Mouse (Mus musculus) liver, embryonic 11.5 days (tissue): ENCODE measurements around the gene Extl1. TPM values are rescaled to one million over a fixed set of nuclear protein-coding genes. Genes with fewer than 3 reads are reported as not detected.
"Not testable (repeated sequence)": the region's sequence is repeated elsewhere in the genome, so short reads cannot be mapped to it uniquely, and the experiment has no call there.

Experiments
- ATAC-seq: fragments of 200-750 bp; cut with Nextera tagmentation; replicated peaks from 2 replicates; pipeline ENCODE4 v1.8.0; 2017; ENCODE audit warnings: moderate number of reproducible peaks, mild to moderate bottlenecking, moderate TSS enrichment, moderate library complexity; ENCODE audit not compliant: low FRiP score
- DNase-seq: peaks from one replicate; pipeline ENCODE4 v3.0.0-alpha.2; 2017; ENCODE audit warnings: low spot score
- H3K27ac ChIP-seq: fragments of 300-500 bp; sonication (generic); 2 replicates; pipeline ENCODE4 v1.5.1; 2014; ENCODE audit warnings: mild to moderate bottlenecking, low read depth, low read length, control low read depth
- H3K27me3 ChIP-seq: fragments of 300-500 bp; sonication (generic); replicated peaks from 2 replicates; pipeline ENCODE4 v1.6.1; 2014; ENCODE audit warnings: low read length, mixed read lengths; ENCODE audit not compliant: control insufficient read depth, insufficient read depth
- H3K36me3 ChIP-seq: fragments of 300-500 bp; sonication (generic); 2 replicates; pipeline ENCODE4 v1.6.1; 2014; ENCODE audit warnings: mild to moderate bottlenecking, low read length, moderate library complexity, mixed read lengths; ENCODE audit not compliant: control insufficient read depth, insufficient read depth
- H3K4me1 ChIP-seq: fragments of 300-500 bp; sonication (generic); replicated peaks from 2 replicates; pipeline ENCODE4 v1.6.1; 2014; ENCODE audit warnings: low read length, mixed read lengths; ENCODE audit not compliant: control insufficient read depth, insufficient read depth
- H3K4me2 ChIP-seq: fragments of 300-500 bp; sonication (generic); 2 replicates; pipeline ENCODE4 v1.6.1; 2014; ENCODE audit warnings: mild to moderate bottlenecking, control low read depth, moderate library complexity
- H3K4me3 ChIP-seq: fragments of 300-500 bp; sonication (generic); 2 replicates; pipeline ENCODE4 v1.5.1; 2014; ENCODE audit warnings: low read depth, low read length, control low read depth
- H3K9ac ChIP-seq: fragments of 300-500 bp; sonication (generic); 2 replicates; pipeline ENCODE4 v1.6.1; 2014; ENCODE audit warnings: low read depth, low read length, control low read depth
- H3K9me3 ChIP-seq: fragments of 300-500 bp; sonication (generic); 2 replicates; pipeline ENCODE4 v1.6.1; 2016; ENCODE audit warnings: low read length, inconsistent platforms, mixed read lengths; ENCODE audit not compliant: control insufficient read depth
- WGBS: fragments of 180-500 bp; shearing (Covaris S2); extraction: QIAGEN DNeasy Blood & Tissue Kit; methylation state at CpG from one replicate; pipeline ENCODE4 v1.1.7; 2014; 5-methylcytosine and 5-hydroxymethylcytosine counted together
- polyA plus RNA-seq: library from polyadenylated mRNA; unstranded; fragments of >200 nt; fragmentation: Nextera tagmentation; extraction: Ambion mirVana; gene quantifications from 2 replicates; pipeline ENCODE4 v1.2.1, GENCODE M21; 2014

Extl1 gene
- polyA plus RNA-seq, 1 experiment from 2014 or later, result 0.67 TPM

- Histone ChIP-seq H3K4me3 (no peak overlapping the region), H3K27me3 (peaks cover 42% of the 10 kb centered on the region), H3K4me2 (no peak overlapping the region; the same call in 1 of the 2 replicates), H3K36me3 (no peaks in the 10 kb centered on the region), H3K9me3 (no peaks in the 10 kb centered on the region), H3K4me1 (peaks cover 6% of the 10 kb centered on the region), H3K27ac (no peak overlapping the region), H3K9ac (no peak overlapping the region)
- ATAC-seq (no peak), DNase-seq (no peak)
- 15% methylated on average over 11 of the region's 11 CpGs for WGBS
Observed at GRCm38 (mm10) chr4:134342213-134342779, 41.4 kb downstream of the Extl1 start.

- H3K36me3 ChIP-seq, H3K4me3 ChIP-seq, H3K9ac ChIP-seq, H3K27ac ChIP-seq, H3K9me3 ChIP-seq, ATAC-seq, DNase-seq, H3K4me1 ChIP-seq, H3K4me2 ChIP-seq: not testable (repeated sequence)
- peaks cover 42% of the 10 kb centered on the region for H3K27me3 ChIP-seq
- WGBS, result 66% methylated on average over 6 of the region's 6 CpGs
Observed at GRCm38 (mm10) chr4:134341231-134341630, 42.4 kb downstream of the Extl1 start.

- Histone ChIP-seq H3K9ac (no peak overlapping the region), H3K9me3 (no peaks in the 10 kb centered on the region), H3K4me3 (no peak overlapping the region), H3K4me1 (no peaks in the 10 kb centered on the region), H3K27me3 (no peaks in the 10 kb centered on the region), H3K27ac (no peak overlapping the region), H3K4me2 (no peak overlapping the region), H3K36me3 (no peaks in the 10 kb centered on the region)
- DNase-seq (no peak), ATAC-seq (no peak)
- 69% methylated on average over 5 of the region's 5 CpGs for WGBS
Observed at GRCm38 (mm10) chr4:134330281-134330680, 53.4 kb downstream of the Extl1 start.

GRCm38 (mm10) chr4:134328832-134329231 lies 54.8 kb downstream of the Extl1 start:
- no peak for ATAC-seq
- Histone ChIP-seq H3K4me2 (no peak overlapping the region), H3K36me3 (no peaks in the 10 kb centered on the region), H3K27ac (no peak overlapping the region), H3K27me3 (no peaks in the 10 kb centered on the region), H3K9ac (no peak overlapping the region), H3K9me3 (no peaks in the 10 kb centered on the region), H3K4me3 (no peak overlapping the region), H3K4me1 (no peaks in the 10 kb centered on the region)
- no peak for DNase-seq
- WGBS, result 75% methylated on average over 8 of the region's 8 CpGs

DNA sequence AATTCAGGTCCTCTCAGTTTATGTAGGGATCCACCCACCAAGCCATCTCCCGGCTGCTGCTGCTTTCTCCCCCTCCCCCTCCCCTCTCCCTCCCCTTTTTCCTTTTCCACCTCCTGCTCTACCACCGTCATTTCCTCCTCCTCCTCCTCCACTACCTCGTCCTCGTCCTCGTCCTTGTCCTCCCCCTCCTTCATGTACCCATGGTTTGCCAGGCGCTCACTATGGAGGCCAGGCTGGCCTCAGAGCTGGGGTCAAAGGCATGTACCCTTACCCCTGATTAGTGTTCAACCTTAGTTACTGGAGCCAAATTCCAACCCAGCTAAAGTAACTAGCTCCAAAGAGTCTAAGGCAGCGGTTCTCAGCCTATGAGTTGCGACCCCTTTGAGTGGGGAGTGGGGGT lies 55.5 kb downstream of the Extl1 start:
- H3K27me3 ChIP-seq, result no peaks in the 10 kb centered on the region
- ATAC-seq, result no peak
- no peaks in the 10 kb centered on the region for H3K36me3 ChIP-seq
- H3K4me1 ChIP-seq, result no peaks in the 10 kb centered on the region
- DNase-seq, result no peak
- H3K9me3 ChIP-seq, result no peaks in the 10 kb centered on the region
- no peak overlapping the region for H3K4me2 ChIP-seq
- H3K27ac ChIP-seq, result no peak overlapping the region
- H3K4me3 ChIP-seq, result no peak overlapping the region
- H3K9ac ChIP-seq, result no peak overlapping the region
- 44% methylated on average over 8 of the region's 8 CpGs for WGBS

GRCm38 (mm10) chr4:134326859-134327530 lies 56.7 kb downstream of the Extl1 start:
- no peak for ATAC-seq
- Histone ChIP-seq H3K4me2 (no peak overlapping the region), H3K4me1 (no peaks in the 10 kb centered on the region), H3K36me3 (no peaks in the 10 kb centered on the region), H3K4me3 (no peak overlapping the region), H3K27ac (no peak overlapping the region), H3K9ac (no peak overlapping the region), H3K9me3 (no peaks in the 10 kb centered on the region), H3K27me3 (no peaks in the 10 kb centered on the region)
- no peak for DNase-seq
- 59% methylated on average over 5 of the region's 5 CpGs for WGBS

DNA sequence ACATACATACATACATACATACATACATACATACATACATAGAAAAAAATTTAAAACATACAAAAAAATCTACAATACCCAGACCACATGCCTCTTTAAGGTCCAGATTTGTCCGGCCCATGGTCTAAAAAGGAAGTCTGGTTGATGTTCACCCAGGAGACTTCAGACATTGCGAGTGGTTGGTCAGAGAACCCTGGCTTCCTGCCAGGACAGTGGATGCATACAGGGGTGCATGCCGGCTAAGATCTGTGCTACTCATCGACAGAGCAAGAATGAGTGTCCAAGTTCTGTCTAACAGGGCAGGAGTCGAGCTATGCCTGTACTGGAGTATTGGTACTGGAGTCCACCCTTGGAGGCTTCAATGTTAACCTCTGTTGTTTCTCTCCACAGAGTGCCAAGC lies 59.0 kb downstream of the Extl1 start:
- DNase-seq, result no peak
- WGBS, result 55% methylated on average over 5 of the region's 5 CpGs
- no peaks in the 10 kb centered on the region for H3K27me3 ChIP-seq
- H3K36me3 ChIP-seq, result no peaks in the 10 kb centered on the region
- ATAC-seq, result no peak
- H3K4me2 ChIP-seq, result no peak overlapping the region
- H3K9me3 ChIP-seq, result no peaks in the 10 kb centered on the region
- no peak overlapping the region for H3K9ac ChIP-seq
- no peaks in the 10 kb centered on the region for H3K4me1 ChIP-seq
- H3K27ac ChIP-seq, result no peak overlapping the region
- no peak overlapping the region for H3K4me3 ChIP-seq

DNA sequence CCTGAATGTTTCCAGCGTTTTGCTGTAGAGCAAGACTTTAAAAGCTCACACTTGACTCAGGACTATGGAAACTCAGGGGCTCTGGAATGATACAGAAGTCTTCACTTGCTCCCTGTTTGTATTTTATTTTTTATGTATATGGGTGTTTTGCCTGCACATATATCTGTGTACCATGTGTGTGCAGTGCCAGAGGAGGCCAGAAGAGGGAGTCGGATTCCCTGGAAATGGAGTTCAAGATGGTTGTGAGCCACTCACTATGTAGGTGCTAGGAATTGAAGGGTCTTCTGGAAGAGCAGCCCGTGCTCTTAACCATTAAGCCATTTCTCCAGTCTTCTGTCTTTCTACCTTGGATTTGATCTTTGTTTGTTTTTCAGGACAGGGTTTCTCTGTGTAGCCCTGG lies 62.1 kb downstream of the Extl1 start:
- Histone ChIP-seq H3K27me3 (no peaks in the 10 kb centered on the region), H3K9ac (no peak overlapping the region), H3K9me3 (no peaks in the 10 kb centered on the region), H3K4me3 (no peak overlapping the region), H3K4me1 (no peaks in the 10 kb centered on the region), H3K27ac (no peak overlapping the region), H3K36me3 (no peaks in the 10 kb centered on the region), H3K4me2 (no peak overlapping the region)
- ATAC-seq (no peak), DNase-seq (no peak)
- 61% methylated on average over 3 of the region's 3 CpGs for WGBS

DNA sequence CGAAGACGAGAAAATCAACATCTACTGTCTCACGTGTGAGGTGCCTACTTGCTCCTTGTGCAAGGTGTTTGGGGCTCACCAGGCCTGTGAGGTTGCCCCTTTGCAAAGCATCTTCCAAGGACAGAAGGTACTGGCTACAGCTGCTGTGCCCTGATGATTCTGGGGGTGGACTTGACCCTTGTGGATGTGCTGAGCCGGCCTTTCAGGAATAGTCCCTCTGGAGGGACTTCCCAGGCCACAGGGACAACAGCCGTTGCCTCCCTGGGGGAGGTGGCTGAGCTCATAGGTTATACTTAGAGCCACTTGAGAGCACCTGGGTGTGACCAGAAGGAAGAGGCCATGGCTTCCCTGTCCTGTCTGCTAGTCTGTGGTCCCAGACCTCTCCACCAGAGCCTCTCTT lies 64.0 kb downstream of the Extl1 start:
- no peak overlapping the region for H3K4me2 ChIP-seq
- no peak overlapping the region for H3K4me3 ChIP-seq
- no peaks in the 10 kb centered on the region for H3K9me3 ChIP-seq
- H3K36me3 ChIP-seq, result no peaks in the 10 kb centered on the region
- H3K27ac ChIP-seq, result no peak overlapping the region
- WGBS, result 68% methylated on average over 5 of the region's 5 CpGs
- H3K9ac ChIP-seq, result no peak overlapping the region
- no peaks in the 10 kb centered on the region for H3K4me1 ChIP-seq
- ATAC-seq (no peak), DNase-seq (no peak)
- no peaks in the 10 kb centered on the region for H3K27me3 ChIP-seq
